Mouse (Mus musculus) brain, embryonic 14.5 days (tissue): ENCODE data around the gene Nptn.

ENCODE experiments used
- CTCF ChIP-seq: fragments of 200-500 bp; IDR thresholded peaks from 2 replicates; pipeline ENCODE4 v1.5.1; 2012; ENCODE audit warnings: inconsistent platforms, mild to moderate bottlenecking, moderate library complexity, borderline replicate concordance; ENCODE audit not compliant: insufficient read depth, insufficient read length; ENCODE audit errors: extremely low read depth
- POLR2A ChIP-seq: fragments of 200-500 bp; IDR thresholded peaks from 2 replicates; pipeline ENCODE4 v1.6.1; 2012; ENCODE audit warnings: mild to moderate bottlenecking, inconsistent platforms, borderline replicate concordance; ENCODE audit not compliant: poor library complexity, insufficient read depth, insufficient read length, severe bottlenecking; ENCODE audit errors: extremely low read depth

- TF ChIP-seq CTCF (no peak), POLR2A (no peak)
These were observed 86.1 kb downstream of the Nptn start for GRCm38 (mm10) chr9:58668171-58668570.
